Mouse (Mus musculus) limb, embryonic 12.5 days (tissue): ENCODE results near the gene Olfr971. TPM values are rescaled to one million over a fixed set of nuclear protein-coding genes. Genes with fewer than 3 reads are reported as not detected.
"Not testable (repeated sequence)": the region's sequence is repeated elsewhere in the genome, so short reads cannot be mapped to it uniquely, and the experiment has no call there.

Source experiments
- ATAC-seq: fragments of 200-750 bp; cut with Nextera tagmentation; 2 replicates; pipeline ENCODE4 v1.8.0; 2017; ENCODE audit warnings: low read depth, moderate TSS enrichment; ENCODE audit not compliant: insufficient number of reproducible peaks, insufficient read depth, low FRiP score, low TSS enrichment
- H3K27ac ChIP-seq: fragments of 300-500 bp; sonication (generic); 2 replicates; pipeline ENCODE4 v1.5.1; 2016; ENCODE audit warnings: mild to moderate bottlenecking, moderate library complexity
- H3K27me3 ChIP-seq: fragments of 300-500 bp; sonication (generic); 2 replicates; pipeline ENCODE4 v1.6.1; 2016; ENCODE audit warnings: mild to moderate bottlenecking, moderate library complexity
- H3K36me3 ChIP-seq: fragments of 300-500 bp; sonication (generic); 2 replicates; pipeline ENCODE4 v1.6.1; 2016; ENCODE audit warnings: mild to moderate bottlenecking, moderate library complexity
- H3K4me1 ChIP-seq: fragments of 300-500 bp; sonication (generic); replicated peaks from 2 replicates; pipeline ENCODE4 v1.6.1; 2016
- H3K4me2 ChIP-seq: fragments of 300-500 bp; sonication (generic); 2 replicates; pipeline ENCODE4 v1.6.1; 2016; ENCODE audit warnings: mild to moderate bottlenecking, moderate library complexity
- H3K4me3 ChIP-seq: fragments of 300-500 bp; sonication (generic); replicated peaks from 2 replicates; pipeline ENCODE4 v1.5.1; 2016; ENCODE audit warnings: mild to moderate bottlenecking
- H3K9ac ChIP-seq: fragments of 300-500 bp; sonication (generic); replicated peaks from 2 replicates; pipeline ENCODE4 v1.6.1; 2016; ENCODE audit warnings: mild to moderate bottlenecking, moderate library complexity
- H3K9me3 ChIP-seq: fragments of 300-500 bp; sonication (generic); 2 replicates; pipeline ENCODE4 v1.6.1; 2016; ENCODE audit warnings: mild to moderate bottlenecking, moderate library complexity
- WGBS: fragments of 180-500 bp; shearing (Covaris S2); methylation state at CpG from one replicate; pipeline ENCODE4 v1.1.7; 2016; 5-methylcytosine and 5-hydroxymethylcytosine counted together
- polyA plus RNA-seq: library from polyadenylated mRNA; unstranded; fragments of >200 nt; fragmentation: Nextera tagmentation; extraction: Ambion mirVana; gene quantifications from 2 replicates; pipeline ENCODE4 v1.2.1, GENCODE M21; 2016

Olfr971 gene
- polyA plus RNA-seq, result not detected in 2 replicates

- not testable (repeated sequence) for H3K27ac ChIP-seq, H3K9ac ChIP-seq, H3K27me3 ChIP-seq, H3K4me1 ChIP-seq, H3K4me3 ChIP-seq, H3K36me3 ChIP-seq, ATAC-seq, H3K9me3 ChIP-seq, H3K4me2 ChIP-seq
- WGBS, result 91% methylated on average over 2 of the region's 2 CpGs
Measured at GRCm38 (mm10) chr9:39836576-39836975, at the start of gene Olfr971. Olfr971 (plus strand) TSS chr9:39836876.

- H3K9ac ChIP-seq, result no peak within 1 kb of the TSS
- no peak within 1 kb of the TSS for H3K4me2 ChIP-seq
- no peaks in the 10 kb centered on the region for H3K4me1 ChIP-seq
- no peaks in the 10 kb centered on the region for H3K27me3 ChIP-seq
- 57% methylated on average over 2 of the region's 2 CpGs for WGBS
- no peak for ATAC-seq
- H3K9me3 ChIP-seq, result no peaks in the 10 kb centered on the region
- H3K4me3 ChIP-seq, result no peak within 1 kb of the TSS
- no peak within 1 kb of the TSS for H3K27ac ChIP-seq
- no peaks in the 10 kb centered on the region for H3K36me3 ChIP-seq
Measured at GRCm38 (mm10) chr9:39790558-39790957, 46.1 kb upstream of the Olfr971 start, which contains the start of gene Olfr969. Olfr969 (plus strand) TSS chr9:39790945.

- Histone ChIP-seq H3K27ac (no peak within 1 kb of the TSS), H3K36me3 (no peaks in the 10 kb centered on the region), H3K9ac (no peak within 1 kb of the TSS), H3K9me3 (no peaks in the 10 kb centered on the region), H3K27me3 (no peaks in the 10 kb centered on the region), H3K4me3 (no peak within 1 kb of the TSS), H3K4me2 (no peak within 1 kb of the TSS), H3K4me1 (no peaks in the 10 kb centered on the region)
- WGBS, result 77% methylated on average over 4 of the region's 4 CpGs
- no peak for ATAC-seq
Measured at GRCm38 (mm10) chr9:39808560-39808959, 28.1 kb upstream of the Olfr971 start, which contains the start of gene Olfr970. Olfr970 (plus strand) TSS chr9:39808860.

- H3K9me3 ChIP-seq, result no peaks in the 10 kb centered on the region
- ATAC-seq, result no peak
- no peak within 1 kb of the TSS for H3K9ac ChIP-seq
- no peak within 1 kb of the TSS for H3K4me2 ChIP-seq
- no peaks in the 10 kb centered on the region for H3K27me3 ChIP-seq
- WGBS, result 73% methylated on average over 2 of the region's 2 CpGs
- H3K27ac ChIP-seq, result no peak within 1 kb of the TSS
- no peaks in the 10 kb centered on the region for H3K36me3 ChIP-seq
- no peak within 1 kb of the TSS for H3K4me3 ChIP-seq
- H3K4me1 ChIP-seq, result no peaks in the 10 kb centered on the region
Measured at GRCm38 (mm10) chr9:39866122-39866521, 29.4 kb downstream of the Olfr971 start, which contains the start of gene Olfr972. Olfr972 (plus strand) TSS chr9:39866422.

GRCm38 (mm10) chr9:39871986-39872385, 35.3 kb downstream of the Olfr971 start:
- not testable (repeated sequence) for H3K9ac ChIP-seq, H3K36me3 ChIP-seq, H3K27me3 ChIP-seq, H3K9me3 ChIP-seq, ATAC-seq, H3K27ac ChIP-seq, H3K4me2 ChIP-seq, H3K4me3 ChIP-seq, H3K4me1 ChIP-seq
- WGBS, result 88% methylated on average over 1 of the region's 1 CpGs

- not testable (repeated sequence) for H3K36me3 ChIP-seq, H3K4me2 ChIP-seq, ATAC-seq, H3K4me3 ChIP-seq, H3K27ac ChIP-seq, H3K27me3 ChIP-seq, H3K9ac ChIP-seq, H3K9me3 ChIP-seq, H3K4me1 ChIP-seq
- no CpG with 5 or more reads among the region's 4 CpGs for WGBS
Measured at GRCm38 (mm10) chr9:39877541-39878396, 41.1 kb downstream of the Olfr971 start.

Other genes starting within 250 kb of the Olfr971 start
- 29.3 and 29.7 TPM in 2 replicates for gene AW551984, start 232.5 kb upstream of the Olfr971 start, polyA plus RNA-seq
- not detected in 2 replicates for gene Olfr148, start 226.2 kb upstream of the Olfr971 start, polyA plus RNA-seq
- not detected in 2 replicates for gene Olfr960, start 215.5 kb upstream of the Olfr971 start, polyA plus RNA-seq
- not detected in 2 replicates for gene Olfr961, start 191.8 kb upstream of the Olfr971 start, polyA plus RNA-seq
- not detected in 2 replicates for gene Olfr963, start 169.7 kb upstream of the Olfr971 start, polyA plus RNA-seq
- gene Olfr149, start 129.8 kb upstream of the Olfr971 start, polyA plus RNA-seq, result not detected in 2 replicates
- not detected in 2 replicates for gene Olfr965, start 125.5 kb upstream of the Olfr971 start, polyA plus RNA-seq
- not detected in 2 replicates for gene Olfr150, start 105.9 kb upstream of the Olfr971 start, polyA plus RNA-seq
- gene Olfr967, start 90.6 kb upstream of the Olfr971 start, polyA plus RNA-seq, result not detected in 2 replicates
- not detected in 2 replicates for gene Olfr968, start 53.6 kb upstream of the Olfr971 start, polyA plus RNA-seq
- gene Olfr969, start 45.9 kb upstream of the Olfr971 start, polyA plus RNA-seq, result not detected in 2 replicates
- gene Olfr970, start 28.0 kb upstream of the Olfr971 start, polyA plus RNA-seq, result not detected in 2 replicates
- gene Olfr972, start 29.5 kb downstream of the Olfr971 start, polyA plus RNA-seq, result not detected in 2 replicates
- gene Olfr229, start 70.5 kb downstream of the Olfr971 start, polyA plus RNA-seq, result not detected in 2 replicates
- gene Olfr974, start 100.6 kb downstream of the Olfr971 start, polyA plus RNA-seq, result not detected in 2 replicates
- gene Olfr975, start 115.2 kb downstream of the Olfr971 start, polyA plus RNA-seq, result not detected in 2 replicates
- not detected in 2 replicates for gene Olfr976, start 124.3 kb downstream of the Olfr971 start, polyA plus RNA-seq
- not detected in 2 replicates for gene Olfr978, start 155.2 kb downstream of the Olfr971 start, polyA plus RNA-seq
- not detected in 2 replicates for gene Olfr979, start 166.6 kb downstream of the Olfr971 start, polyA plus RNA-seq
- gene Olfr980, start 172.7 kb downstream of the Olfr971 start, polyA plus RNA-seq, result not detected in 2 replicates
- not detected in 2 replicates for gene Olfr981, start 184.6 kb downstream of the Olfr971 start, polyA plus RNA-seq
- gene Olfr982, start 237.0 kb downstream of the Olfr971 start, polyA plus RNA-seq, result not detected in 2 replicates